In the genomic region with DNA sequence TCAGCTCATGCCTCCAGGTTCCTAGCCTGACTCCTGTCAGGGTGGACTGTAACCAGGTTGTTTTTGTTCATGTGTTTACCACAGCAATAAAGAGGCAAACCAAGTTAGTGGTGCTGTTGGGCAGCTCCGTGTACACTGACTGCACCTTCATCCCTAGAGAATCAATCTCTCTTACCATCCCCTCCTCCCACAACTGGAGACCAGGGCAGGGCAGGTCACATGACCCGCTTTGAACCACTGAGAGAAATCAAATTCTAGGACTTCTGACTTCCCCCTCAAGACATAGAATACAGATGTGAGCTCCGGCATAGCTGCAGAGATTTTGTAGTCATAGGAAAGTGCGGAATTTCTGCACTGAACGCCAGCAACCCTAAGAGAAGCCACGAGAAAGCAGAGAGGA, we compare ENCODE assay signal across 20 mouse cellular contexts. TPM values are rescaled to one million over a fixed set of nuclear protein-coding genes. Genes with fewer than 3 reads are reported as not detected.
"Had no signal": no experiment of that assay in that cellular context is flagged by ENCODE, and none has a peak within 500 bp of the region (broad histone marks: within the 10 kb centered on the region; RNA-seq: fewer than 3 reads in every experiment).

No protein-coding gene starts in this region.

- H3K9ac ChIP-seq: lung, embryonic 15.5 days; midbrain, embryonic 13.5 days; midbrain, embryonic 15.5 days; neural tube, embryonic 13.5 days; neural tube, embryonic 15.5 days had no signal

- H3K9me3 ChIP-seq: lung, embryonic 15.5 days; megakaryocyte, embryonic 14.5 days; midbrain, embryonic 13.5 days; midbrain, embryonic 15.5 days; neural tube, embryonic 13.5 days; neural tube, embryonic 15.5 days had no signal

- H3K4me3 ChIP-seq: lung, embryonic 15.5 days; megakaryocyte, embryonic 14.5 days; midbrain, embryonic 13.5 days; midbrain, embryonic 15.5 days; neural tube, embryonic 13.5 days; neural tube, embryonic 15.5 days had no signal

- H3K36me3 ChIP-seq: lung, embryonic 15.5 days; midbrain, embryonic 15.5 days; neural tube, embryonic 13.5 days; neural tube, embryonic 15.5 days had no signal

- DNase-seq: lung, adult 2 months; lung, postnatal 14 days; lung, postnatal 36 days; retina, postnatal 1 day; right cerebral cortex, adult 18-20 months; right cerebral cortex, postnatal 25 days; right cerebral cortex, postnatal 4 days; thymus, adult 18-20 months; thymus, postnatal 14 days; thymus, postnatal 36 days had no signal

- H3K4me2 ChIP-seq: lung, embryonic 15.5 days; midbrain, embryonic 11.5 days; midbrain, embryonic 13.5 days; midbrain, embryonic 15.5 days; neural tube, embryonic 13.5 days; neural tube, embryonic 15.5 days had no signal

- H3K27me3 ChIP-seq: lung, embryonic 15.5 days; midbrain, embryonic 13.5 days; midbrain, embryonic 15.5 days; neural tube, embryonic 13.5 days; neural tube, embryonic 15.5 days had no signal

- ATAC-seq: lung, postnatal 0 days; midbrain, embryonic 13.5 days; midbrain, embryonic 15.5 days had no signal

- H3K27ac ChIP-seq: lung, embryonic 15.5 days; macrophage; midbrain, embryonic 13.5 days; midbrain, embryonic 15.5 days; neural tube, embryonic 13.5 days; neural tube, embryonic 15.5 days had no signal

RNA-seq across cellular contexts. Expression of a gene that starts 14.9 kb away (rescaled TPM):
- total RNA-seq: monocyte, adult 5-6 weeks had no signal
